Mouse (Mus musculus) telencephalon, adult 2 months (tissue): ENCODE results near the gene Usp35.
A peak's percentile ranks its signal among the peaks of the same experiment; 100 is the strongest.

ENCODE experiments used
- DNase-seq: peaks from one replicate; pipeline ENCODE4 v3.0.0-alpha.2; 2011; ENCODE audit warnings: low read depth, low spot score

Usp35 gene

GRCm38 (mm10) chr7:97346111-97346821, 14.4 kb upstream of the Usp35 start:
- no peak for DNase-seq

- peak; percentile 95 for DNase-seq
Measured at GRCm38 (mm10) chr7:97345229-97345871, 13.5 kb upstream of the Usp35 start.

DNA sequence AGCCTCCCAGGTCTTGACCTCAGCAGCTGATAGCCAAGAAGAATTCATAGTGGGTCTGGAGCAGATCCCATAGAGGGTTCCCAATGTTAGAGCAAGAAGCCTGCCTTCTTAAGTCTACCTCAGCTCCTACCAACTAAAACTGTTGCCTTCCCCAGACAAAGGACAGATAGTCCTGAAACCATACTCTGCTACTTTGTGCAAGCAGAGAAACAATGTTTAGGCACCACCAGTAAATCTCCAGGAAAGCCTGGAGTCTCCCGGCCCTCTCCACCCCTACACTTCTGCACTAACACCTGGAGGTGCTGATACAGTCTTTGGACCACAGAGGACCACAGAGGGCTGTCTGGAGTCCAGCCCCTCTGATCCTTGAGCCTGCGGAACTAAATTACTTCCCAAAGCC, 12.8 kb upstream of the Usp35 start:
- DNase-seq = no peak

DNA sequence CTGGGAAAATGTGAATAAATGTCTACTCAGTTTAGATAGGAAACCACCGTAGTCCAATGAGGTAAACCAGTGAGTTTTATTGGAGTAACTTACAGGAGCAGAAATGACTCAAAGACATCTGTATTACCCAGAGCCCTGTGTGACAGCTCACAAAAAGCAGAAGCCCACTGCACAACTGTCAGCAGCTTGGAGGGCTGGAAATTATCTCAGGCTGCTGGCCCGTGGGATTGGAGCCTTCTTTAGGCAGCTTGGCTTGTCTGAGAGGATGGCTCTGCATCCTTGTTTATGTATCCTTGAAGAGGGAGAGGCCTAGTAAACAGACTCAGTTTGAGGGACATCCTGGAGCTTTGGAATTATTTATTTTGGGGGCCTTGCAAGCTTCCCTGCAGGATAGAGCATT, 11.1 kb upstream of the Usp35 start:
- DNase-seq = no peak

- DNase-seq = no peak
Measured at GRCm38 (mm10) chr7:97340907-97341849, 9.4 kb upstream of the Usp35 start.

DNA sequence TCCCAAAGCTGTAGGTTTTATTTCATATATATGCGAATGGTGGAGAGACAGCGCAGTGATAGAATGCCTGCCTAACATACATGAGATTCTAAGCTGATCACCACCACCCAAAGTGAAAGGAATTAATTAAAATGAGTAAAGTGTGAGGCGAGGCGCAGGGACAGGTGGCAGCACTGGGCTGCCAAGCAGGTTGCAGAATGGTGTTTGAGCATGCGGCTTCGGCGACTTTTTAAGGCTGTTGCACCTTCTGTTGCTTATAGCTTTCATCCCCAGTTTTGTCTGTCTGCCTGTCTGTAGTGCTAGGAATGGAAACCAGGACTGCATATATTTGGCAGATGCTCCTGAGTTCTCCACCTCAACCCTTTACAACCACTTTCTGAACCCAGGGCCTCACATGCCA, 7.8 kb upstream of the Usp35 start:
- DNase-seq = no peak

DNA sequence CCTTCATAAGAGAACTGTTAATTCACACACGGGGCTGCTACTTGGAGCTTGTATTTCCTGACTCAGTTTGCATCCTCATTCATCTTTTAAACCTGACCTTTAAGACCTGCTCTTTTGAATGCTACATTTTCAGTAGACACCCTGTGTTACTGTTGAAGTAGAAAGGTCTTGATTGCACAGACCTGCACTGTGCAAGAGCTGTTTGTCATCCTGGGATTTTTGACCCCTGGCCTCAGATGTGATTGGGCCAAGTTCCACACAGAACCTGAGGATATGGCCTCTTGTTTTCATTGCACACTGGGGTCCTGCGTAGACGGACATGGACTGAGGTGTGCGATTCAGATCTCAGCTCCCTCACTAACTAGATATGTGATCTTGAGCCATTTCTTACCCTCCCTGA, 6.8 kb upstream of the Usp35 start:
- no peak for DNase-seq

DNA sequence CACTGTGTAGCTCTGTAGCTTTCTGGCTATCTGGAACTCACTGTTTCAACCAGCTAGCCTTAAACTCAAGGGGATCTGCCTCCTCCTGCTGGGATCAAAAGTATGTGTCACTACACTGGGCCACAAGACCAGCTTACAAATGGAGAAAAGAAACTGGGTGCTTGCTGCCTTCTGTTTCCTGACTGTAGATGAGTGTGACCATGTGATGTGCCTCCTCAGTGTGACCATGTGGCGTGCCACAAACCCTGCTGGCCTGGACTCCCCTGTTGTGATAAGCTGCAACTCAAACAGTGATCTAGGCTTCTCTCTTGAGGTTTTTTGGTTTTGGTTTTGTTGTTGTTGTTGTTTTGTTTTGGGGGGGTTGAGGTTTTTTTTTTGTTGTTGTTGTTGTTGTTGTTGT, 4.9 kb upstream of the Usp35 start:
- DNase-seq = no peak

DNA sequence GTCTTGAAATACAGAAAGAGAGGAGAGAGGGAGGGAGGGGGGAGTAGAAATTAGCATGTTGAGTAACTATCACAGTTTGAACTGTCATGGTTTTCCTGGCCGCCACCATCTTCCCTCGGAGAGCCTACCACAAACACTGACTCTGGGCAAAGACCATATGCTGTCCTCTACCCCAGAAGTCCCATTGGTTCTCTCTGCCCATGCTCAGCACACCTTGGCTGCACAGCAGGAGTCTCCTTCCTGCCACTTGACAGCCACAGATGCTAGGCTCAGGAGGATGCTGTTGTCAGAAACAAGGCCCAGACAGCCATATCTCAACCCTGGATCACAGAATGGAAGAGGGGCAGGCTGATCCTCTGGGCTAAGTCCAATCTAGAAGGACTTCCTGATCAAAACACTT, 2.6 kb upstream of the Usp35 start:
- DNase-seq = no peak

GRCm38 (mm10) chr7:97333113-97333898, 1.5 kb upstream of the Usp35 start:
- DNase-seq = no peak

GRCm38 (mm10) chr7:97332667-97333041, 834 bp upstream of the Usp35 start:
- no peak for DNase-seq

GRCm38 (mm10) chr7:97330931-97331645, 732 bp downstream of the Usp35 start:
- no peak for DNase-seq

DNA sequence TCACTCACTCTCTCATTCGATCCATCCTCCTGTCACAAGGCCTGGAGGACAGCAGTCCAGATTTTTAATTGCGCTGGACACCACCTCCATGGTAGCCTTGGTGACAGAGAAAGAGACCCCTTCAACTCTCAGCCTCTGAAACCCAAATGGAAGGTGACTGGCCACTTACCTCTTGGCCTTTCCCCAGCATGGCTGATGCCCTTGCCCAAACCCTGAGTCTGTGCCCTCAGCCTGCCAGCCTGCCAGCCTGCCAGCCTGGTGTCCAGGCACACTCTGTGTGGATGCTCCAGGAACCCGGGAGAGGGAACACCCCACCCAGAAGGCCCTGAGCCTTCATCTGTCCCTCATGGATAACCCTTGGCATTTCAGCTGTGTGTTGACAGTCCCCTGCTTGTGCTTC, 2.1 kb downstream of the Usp35 start:
- no peak for DNase-seq

DNA sequence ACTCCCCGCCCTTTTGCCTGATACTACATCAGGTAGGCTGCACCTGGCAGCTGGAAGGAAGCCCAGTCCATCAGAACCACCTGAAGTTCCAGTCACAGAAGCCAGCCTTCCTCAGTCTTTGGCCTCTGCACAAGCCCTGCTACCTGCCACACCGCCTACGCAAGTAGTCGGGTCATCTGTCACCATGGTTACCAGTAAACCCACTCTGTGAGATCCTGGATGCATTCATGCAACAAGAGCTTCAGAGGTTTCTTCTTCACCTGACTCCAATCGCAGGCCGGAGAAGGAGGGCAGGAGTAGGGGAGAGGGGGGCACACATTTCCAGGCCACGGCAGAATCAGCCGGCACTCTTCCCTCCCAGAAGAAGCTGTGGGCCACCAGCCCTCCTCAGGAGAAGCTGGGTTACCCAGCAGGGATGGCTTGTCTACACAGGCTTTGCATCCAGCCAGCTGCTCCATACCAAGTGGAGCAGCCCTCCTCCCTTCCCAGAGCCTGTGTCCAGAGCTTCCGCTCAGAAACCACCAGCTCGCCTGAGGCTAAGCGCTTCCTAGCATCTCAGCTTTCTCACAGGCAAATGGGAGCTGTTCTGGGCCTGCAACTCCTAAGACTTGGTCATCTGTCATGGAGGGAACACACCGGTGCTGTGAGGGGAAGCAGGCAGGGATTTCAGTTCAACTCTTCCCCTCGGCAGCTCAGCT, 2.8 kb downstream of the Usp35 start:
- DNase-seq = no peak

- no peak for DNase-seq
Measured at GRCm38 (mm10) chr7:97327376-97327775, 4.4 kb downstream of the Usp35 start.

DNA sequence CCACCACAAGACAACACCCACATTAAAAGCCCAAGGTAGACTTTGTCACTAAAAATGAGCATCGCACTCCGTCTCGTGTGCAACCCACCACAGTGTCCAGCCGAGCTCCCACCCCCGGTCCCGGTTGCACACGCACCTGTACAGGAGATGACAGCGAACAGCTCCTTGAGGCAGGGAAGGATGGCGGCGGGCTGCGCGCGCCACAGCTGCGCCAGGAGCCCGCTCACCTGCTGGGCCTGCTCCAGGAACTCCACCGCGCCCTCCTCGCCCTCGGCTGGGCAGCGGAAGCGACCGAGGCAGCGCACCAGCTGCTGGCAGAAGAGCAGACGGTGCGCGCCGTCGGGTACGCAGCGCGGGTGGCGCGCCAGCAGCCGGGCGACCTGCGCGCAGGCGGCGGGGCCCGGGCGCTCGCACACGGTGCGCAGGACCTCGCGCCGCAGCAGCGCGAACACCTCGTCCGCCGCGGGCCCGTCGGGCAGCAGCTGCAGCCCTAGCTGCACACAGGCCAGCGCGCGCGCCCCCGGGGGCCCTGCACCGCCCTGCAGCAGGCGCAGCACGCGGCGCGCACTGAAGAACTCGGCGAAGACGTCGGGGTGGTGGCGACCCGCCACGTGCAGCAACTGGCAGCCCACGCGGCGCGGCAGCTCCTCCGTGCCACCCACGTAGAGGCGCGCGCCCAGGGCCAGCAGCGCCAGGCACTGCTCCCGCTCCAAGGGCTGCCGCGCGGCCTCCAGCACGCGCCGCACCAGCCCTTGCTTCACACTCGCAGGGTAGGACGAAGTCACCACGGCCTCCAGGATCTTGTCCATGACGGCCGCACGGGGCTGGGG, 6.4 kb downstream of the Usp35 start:
- no peak for DNase-seq

- no peak for DNase-seq
Measured at GRCm38 (mm10) chr7:97324342-97324741, 7.5 kb downstream of the Usp35 start.

DNA sequence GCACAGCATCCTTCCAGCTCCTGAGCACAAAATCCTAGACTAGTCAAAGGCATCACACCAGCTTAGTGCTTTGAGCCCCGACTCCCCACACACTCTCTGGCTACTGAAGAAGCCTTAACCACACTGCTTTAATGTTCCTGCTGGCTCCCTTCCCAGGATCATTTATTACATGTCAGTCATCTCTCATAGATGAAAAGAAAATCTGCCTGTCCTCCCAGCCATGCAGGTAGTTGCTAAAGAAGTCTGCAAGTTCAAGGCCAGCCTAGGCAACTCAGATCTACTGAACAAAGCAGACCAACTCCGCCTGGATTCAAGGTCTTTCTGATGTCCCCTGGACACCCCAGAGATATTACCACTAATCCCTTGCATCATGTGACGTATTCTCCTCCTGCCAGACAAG, 14.1 kb downstream of the Usp35 start:
- DNase-seq = no peak

- no peak for DNase-seq
Measured at GRCm38 (mm10) chr7:97315656-97316055, 16.2 kb downstream of the Usp35 start.

- DNase-seq = no peak
Measured at GRCm38 (mm10) chr7:97314646-97315045, 17.2 kb downstream of the Usp35 start.
